Mouse (Mus musculus) heart, adult 18-20 months (tissue): ENCODE data around the gene Ticam1. TPM values are rescaled to one million over a fixed set of nuclear protein-coding genes. Genes with fewer than 3 reads are reported as not detected.

Experiments
- DNase-seq, 2 experiments: peaks; one replicate each; pipeline ENCODE4 v3.0.0; 2021 to 2022; ENCODE audit warnings: mixed read lengths in 1 of 2
- long read RNA-seq, 2 experiments: library from polyadenylated mRNA; stranded (forward); transcript quantifications; one replicate each; pipeline ENCODE4 v2.0.0; 2021
- total RNA-seq, 2 experiments: library from RNA; stranded (reverse); gene quantifications; 2 replicates each; pipeline ENCODE4 v1.2.3; 2021

Gene Ticam1
- total RNA-seq: 1 to 10 TPM; 9.1 to 9.2 TPM
- long read RNA-seq, experiment 1: 0 reads
- long read RNA-seq, experiment 2: 0 reads

DNA sequence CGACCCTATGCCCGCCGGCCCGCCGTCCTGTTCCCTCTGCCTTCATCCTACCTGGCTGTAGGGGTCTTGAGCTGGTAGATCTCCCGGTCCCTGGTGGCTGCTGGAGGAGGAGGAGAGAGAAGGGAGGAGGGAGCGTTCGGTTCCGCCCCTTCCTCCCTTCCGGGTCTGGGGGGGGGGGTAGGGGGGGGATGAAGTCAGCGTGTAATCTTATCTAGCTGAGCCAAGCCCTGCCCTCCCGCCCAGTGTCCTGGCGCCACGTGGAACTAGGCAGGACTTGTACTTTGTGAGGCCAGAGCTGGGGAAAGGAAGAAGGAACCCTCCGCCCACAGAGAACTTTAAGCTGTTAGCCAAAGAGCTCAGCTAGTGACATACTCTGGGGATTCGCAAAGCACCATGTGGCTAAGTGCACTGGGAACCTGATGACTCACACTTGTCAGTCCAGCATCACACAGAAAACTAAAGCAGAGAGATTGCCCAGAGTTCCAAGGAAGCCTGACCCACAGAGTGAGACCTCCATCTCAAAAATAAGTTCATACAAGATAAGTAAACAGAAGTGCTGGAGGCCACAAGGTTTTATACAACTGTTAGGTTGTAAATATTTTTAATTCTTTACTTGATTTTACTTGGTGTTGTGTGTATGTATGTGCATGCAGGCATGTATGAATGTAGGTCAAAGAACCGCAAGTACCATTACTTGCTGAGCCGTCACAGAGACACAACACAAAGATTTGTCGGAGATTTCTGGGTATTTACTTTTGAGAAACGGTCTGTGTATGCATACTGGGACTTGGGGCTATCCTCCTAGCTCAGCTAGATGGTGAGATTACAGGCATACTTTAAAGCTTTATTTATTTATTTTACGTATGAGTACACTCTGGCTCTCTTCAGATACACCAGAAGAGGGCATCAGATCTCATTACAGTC, at the start of gene Ticam1:
Gene Ticam1 (minus strand): TSS at position 144 of the 924 bp plus-strand sequence.
- DNase-seq: peak; percentile 93 to 98

GRCm38 (mm10) chr17:56325450-56326152, 49.0 kb upstream of the Ticam1 start, which contains the start of gene Kdm4b:
Gene Kdm4b (plus strand): TSS chr17:56326062.
- peak; percentile 98 to 100 for DNase-seq

DNA sequence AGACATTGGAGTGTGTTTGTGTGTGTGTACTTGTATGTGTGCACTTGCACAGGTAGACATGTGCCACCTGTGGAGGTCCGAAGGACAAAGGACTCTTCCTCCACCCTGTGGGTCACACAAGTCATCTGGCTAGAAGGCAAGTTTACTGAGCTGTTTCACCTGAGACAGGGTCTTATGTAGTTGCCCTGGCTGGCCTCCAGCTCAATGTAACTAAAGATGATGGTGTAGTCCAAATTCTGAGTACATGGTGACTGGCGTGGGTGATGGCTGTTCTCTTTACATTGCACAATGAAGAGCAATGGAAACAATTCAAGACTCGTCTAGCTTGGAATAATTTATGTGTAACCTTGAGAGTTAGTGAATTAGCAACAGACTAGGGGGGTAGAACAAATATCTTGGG, 47.8 kb upstream of the Ticam1 start:
- no peak for DNase-seq

DNA sequence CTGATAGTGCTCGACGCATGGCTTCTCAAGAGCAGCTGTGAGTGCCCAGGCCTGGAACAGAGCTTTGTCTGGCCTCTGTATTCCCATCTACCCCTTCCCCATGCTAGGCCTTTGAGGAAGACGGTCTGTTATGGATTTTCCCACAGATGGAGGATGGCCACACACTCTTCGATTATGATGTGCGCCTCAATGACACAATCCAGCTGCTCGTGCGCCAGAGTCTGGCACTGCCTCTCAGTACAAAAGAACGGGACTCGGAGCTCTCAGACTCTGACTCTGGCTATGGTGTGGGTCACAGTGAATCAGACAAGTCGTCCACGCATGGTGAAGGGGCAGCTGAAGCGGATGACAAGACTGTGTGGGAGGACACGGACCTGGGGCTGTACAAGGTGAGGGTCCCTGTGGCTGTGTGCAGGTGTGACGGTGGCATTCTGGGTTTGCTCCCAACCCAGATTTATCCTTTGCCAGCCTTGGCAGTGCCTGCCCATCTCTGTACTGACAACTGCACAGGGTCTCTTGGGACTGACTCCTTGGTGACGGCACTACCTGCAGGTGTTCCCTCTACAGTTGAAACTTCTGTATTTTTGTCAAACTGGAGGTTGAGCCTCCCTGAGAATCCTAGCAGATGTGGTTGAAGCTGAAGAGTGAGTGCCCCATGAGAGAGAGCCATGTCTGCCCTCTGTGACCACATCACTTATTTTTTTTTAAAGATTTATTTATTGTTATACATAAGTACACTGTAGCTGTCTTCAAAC, 32.8 kb upstream of the Ticam1 start:
- no peak for DNase-seq

GRCm38 (mm10) chr17:56308088-56308487, 31.5 kb upstream of the Ticam1 start:
- no peak for DNase-seq

DNA sequence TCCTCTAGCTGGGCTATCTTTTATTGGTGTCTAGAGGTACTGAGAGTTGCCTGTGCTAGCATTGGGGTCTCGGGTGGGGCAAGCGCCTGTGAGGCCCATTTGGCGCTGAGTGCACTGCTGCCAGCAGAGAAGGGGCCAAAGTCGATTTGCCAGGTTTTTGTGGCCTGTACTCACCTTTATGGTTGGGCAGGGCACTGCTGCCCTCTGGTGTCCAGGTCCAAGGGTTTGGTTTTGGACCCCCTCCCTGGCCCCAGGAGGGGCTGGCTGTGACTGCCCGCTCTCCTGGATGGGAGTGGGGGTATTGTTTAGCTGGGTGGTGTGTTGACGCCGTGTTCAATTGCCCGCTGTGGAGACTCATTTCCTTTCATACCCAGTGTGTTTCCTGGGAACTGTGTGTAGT, 29.2 kb upstream of the Ticam1 start:
- no peak for DNase-seq

- no peak for DNase-seq
Observed at GRCm38 (mm10) chr17:56305156-56305555, 28.6 kb upstream of the Ticam1 start.

GRCm38 (mm10) chr17:56304718-56305117, 28.1 kb upstream of the Ticam1 start:
- no peak for DNase-seq

GRCm38 (mm10) chr17:56303847-56304586, 27.4 kb upstream of the Ticam1 start:
- DNase-seq: peak; percentile 97 to 98

GRCm38 (mm10) chr17:56303160-56303846, 26.7 kb upstream of the Ticam1 start, which contains the start of gene Uhrf1:
Gene Uhrf1 (plus strand): TSS chr17:56303321.
- peak; percentile 76 to 83 for DNase-seq

DNA sequence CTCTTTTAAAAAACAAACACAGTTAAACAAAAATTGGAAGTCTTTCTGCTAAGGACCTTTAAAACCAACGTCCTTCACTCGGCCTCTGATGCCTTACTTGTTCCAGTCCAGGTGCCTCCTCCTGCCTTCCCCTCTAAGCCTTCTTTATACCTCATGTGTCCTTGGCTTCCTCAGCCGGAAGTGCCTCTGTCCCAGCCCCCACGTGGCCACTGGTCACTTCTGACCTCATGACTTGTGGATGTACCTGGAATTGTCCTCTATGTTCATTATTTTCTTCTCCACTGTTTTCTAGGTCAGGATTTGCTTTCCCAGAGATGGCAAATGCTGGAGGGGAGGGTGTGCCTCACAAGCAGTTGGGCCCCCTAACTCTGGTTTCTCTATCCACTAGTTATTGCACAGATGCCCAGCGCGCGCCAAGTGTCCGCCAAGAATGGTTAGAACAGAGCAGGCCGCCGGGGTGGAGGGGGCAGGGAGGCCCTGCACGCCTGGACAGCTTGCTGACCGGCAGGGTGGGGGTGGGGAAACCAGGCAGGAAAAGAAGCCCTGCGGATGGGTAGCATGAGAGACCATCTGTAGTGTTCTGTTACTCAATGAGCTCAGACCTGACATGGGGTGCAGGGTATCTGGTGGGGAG, 25.9 kb upstream of the Ticam1 start:
- DNase-seq: peak in 1 of 2 experiments; percentile 19

DNA sequence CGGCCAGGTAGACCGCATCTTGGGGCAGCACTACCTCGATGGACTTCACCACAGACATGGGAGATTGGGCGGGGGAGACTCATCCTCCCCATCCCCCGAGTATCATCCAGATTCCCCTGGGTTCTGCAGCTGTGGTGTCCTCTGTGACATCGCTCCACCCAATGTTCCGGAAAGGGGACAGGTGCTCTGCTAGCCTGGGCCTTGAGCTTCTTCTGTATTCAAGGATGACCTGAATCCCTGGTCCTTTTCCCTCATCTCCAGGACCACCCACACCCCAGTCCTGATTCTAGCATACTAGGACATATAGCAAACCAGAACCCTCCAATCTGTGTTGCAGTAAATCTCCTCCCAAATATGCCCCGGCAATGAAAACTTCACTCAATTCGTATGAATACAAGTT, 23.6 kb upstream of the Ticam1 start, which contains the start of gene Arrdc5:
Gene Arrdc5 (minus strand): TSS at position 101 of the 400 bp plus-strand sequence.
- DNase-seq: no peak

DNA sequence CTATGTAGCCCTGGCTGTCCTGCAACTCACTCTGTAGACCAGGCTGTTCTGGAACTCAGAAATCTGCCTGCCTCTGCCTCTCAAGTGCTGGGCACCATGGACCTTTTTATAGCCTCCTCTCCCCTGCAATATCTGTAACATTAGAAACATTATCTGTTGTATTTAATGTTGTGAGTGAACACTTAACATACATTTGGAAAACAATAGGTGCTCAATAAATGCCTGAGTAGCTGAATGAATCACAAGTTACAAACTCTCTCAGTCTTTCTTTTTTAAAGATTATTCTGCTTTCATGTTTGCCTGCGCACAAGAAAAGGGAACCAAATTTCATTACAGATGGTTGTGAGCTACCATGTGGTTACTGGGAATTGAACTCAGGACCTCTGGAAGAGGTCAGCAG, 21.7 kb upstream of the Ticam1 start:
- DNase-seq: no peak

DNA sequence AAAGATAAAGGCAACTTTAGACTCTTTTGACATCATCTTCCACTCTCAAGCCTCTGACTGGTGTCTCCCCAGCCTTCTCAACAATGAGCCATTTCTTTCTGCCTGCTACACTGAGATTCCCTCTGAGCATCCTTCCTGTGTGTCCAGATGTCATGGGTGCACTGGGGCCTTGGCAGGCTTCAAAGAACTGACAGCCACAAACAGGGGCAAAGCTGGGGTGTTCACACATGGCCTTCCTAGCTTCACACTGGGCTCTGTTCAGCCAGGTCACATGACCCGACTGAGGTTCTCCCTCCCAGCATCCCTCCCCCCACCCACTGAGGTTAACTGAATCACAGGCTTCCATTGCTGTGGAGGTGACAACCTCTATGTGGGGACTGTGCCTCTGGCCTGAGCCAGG, 19.6 kb upstream of the Ticam1 start:
- DNase-seq: no peak

- peak in 1 of 2 experiments; percentile 21 for DNase-seq
Observed at GRCm38 (mm10) chr17:56294241-56294640, 17.7 kb upstream of the Ticam1 start.

DNA sequence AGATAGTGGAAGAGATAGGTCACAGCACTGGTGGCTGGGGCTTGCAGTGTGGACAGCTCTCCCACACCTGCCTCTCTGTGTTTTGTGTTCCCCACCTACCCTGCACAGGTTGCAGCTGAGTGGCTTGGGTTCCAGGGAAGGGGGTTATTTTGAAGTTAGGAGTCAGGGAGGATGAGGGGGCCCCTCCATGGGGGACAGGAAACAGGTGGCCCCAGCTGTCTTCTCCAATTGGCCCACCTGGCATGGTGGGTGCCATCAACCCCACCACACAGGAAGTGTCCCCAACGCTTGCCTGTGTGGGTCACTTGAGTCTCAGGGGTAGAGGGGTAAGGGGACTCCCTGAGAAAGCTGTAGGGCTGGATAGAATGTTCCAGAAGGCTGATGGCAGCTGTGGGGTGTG, 16.7 kb upstream of the Ticam1 start:
- DNase-seq: no peak

DNA sequence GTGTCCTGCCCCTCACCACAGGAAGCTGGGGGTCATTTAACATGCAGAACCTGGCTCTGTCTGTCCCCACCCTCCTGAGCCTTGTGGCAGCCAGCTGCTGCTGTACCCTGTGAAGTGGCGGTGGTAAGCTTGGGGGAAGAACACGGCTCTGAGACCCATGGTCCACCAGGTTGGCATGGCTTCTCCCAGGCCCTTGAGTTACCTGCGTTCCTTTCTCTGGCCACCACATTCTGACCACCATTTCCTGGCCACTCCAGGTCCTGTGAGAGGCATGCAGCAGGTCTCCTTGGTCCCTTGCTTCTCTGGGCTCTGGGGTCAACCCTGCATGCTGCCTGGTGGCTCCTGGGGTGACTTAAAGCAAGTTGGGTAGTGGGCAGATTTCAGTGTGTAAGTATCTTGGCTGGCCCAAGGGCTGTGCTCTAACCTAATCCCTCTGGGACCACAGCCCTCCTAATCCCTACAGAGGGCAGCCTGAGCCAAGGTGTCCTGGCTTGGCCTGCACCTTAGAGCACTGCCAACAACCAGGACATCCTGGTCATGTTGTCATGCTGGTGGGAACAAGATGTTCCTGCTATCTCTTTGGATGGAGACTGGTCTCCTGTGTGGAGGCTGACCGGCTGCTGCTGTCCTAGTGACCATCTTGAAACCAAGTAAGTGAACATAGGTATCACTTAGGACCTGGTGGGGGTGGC, 16.1 kb upstream of the Ticam1 start, which contains the start of gene Plin3:
Gene Plin3 (minus strand): TSS at position 343 of the 692 bp plus-strand sequence.
- DNase-seq: peak; percentile 63 to 79

GRCm38 (mm10) chr17:56291826-56292475, 15.4 kb upstream of the Ticam1 start:
- DNase-seq: peak in 1 of 2 experiments; percentile 21

- peak; percentile 93 to 96 for DNase-seq
Observed at GRCm38 (mm10) chr17:56291171-56291511, 14.6 kb upstream of the Ticam1 start.
